Mouse (Mus musculus): Measurements from ENCODE around the gene Olfr103.

- TF ChIP-seq CTCF (IDR thresholded peaks at IDR 0.05; ENCODE audit: low read depth) (no peak), EP300 (IDR thresholded peaks at IDR 0.05; ENCODE audit: low read depth) (no peak)
Observed at GRCm38 (mm10) chr17:37359282-37359681, 19.8 kb upstream of the Olfr103 start, which contains the start of gene Olfr104-ps.
